In genomic region chr2:157877394-157877793, GRCm38 (mm10) we compare ENCODE assay signal across 33 mouse cellular contexts. TPM values are rescaled to one million over a fixed set of nuclear protein-coding genes. Genes with fewer than 3 reads are reported as not detected.
DNase-seq lines count a peak whose midpoint lies in the region; ATAC-seq lines count a peak whose summit lies in the region.
"Had no signal": no experiment of that assay in that cellular context is flagged by ENCODE, and none has a peak within 500 bp of the region (broad histone marks: within the 10 kb centered on the region; RNA-seq: fewer than 3 reads in every experiment).

No protein-coding gene starts in this region.

- H3K27me3 ChIP-seq in embryonic facial prominence, embryonic 13.5 days: no peaks in the 10 kb centered on the region
- no peaks in the 10 kb centered on the region for H3K27me3 ChIP-seq in embryonic facial prominence, embryonic 10.5 days (replicated peaks; ENCODE audit: low read depth, poor library complexity, severe bottlenecking)
- no peaks in the 10 kb centered on the region for H3K27me3 ChIP-seq in midbrain, embryonic 15.5 days (replicated peaks)
- H3K27me3 ChIP-seq in midbrain, embryonic 11.5 days (ENCODE audit: control insufficient read depth, insufficient read depth, low read length): no peaks in the 10 kb centered on the region
- H3K27me3 ChIP-seq in forebrain, embryonic 16.5 days (replicated peaks; ENCODE audit: control insufficient read depth, insufficient read depth, low read length): no peaks in the 10 kb centered on the region
- H3K27me3 ChIP-seq: forebrain, embryonic 12.5 days; hindbrain, embryonic 12.5 days; limb, embryonic 13.5 days; liver, embryonic 13.5 days; Patski had no signal

- DNase-seq in embryonic facial prominence, embryonic 10.5 days (ENCODE audit: low spot score): no peak
- DNase-seq in midbrain, embryonic 11.5 days (ENCODE audit: low spot score, missing footprints): no peak
- DNase-seq in adrenal gland, adult 8-10 months: peak; percentile 63
- DNase-seq in adrenal gland, postnatal 36 days: peak; percentile 70 to 74
- DNase-seq: cerebellum, adult 11-12 months; cerebellum, adult 9-11 months; embryo, embryonic 11 days; gastrocnemius, postnatal 25 days; heart, adult 18-20 months; heart, postnatal 36 days; kidney, postnatal 36 days; liver, embryonic 13.5 days; lung, adult 18-20 months; spleen, adult 18-20 months; thymus, postnatal 14 days had no signal

- H3K4me2 ChIP-seq in embryonic facial prominence, embryonic 13.5 days: no peak overlapping the region
- H3K4me2 ChIP-seq in midbrain, embryonic 15.5 days: no peak overlapping the region
- no peak overlapping the region for H3K4me2 ChIP-seq in midbrain, embryonic 11.5 days
- no peak overlapping the region for H3K4me2 ChIP-seq in forebrain, embryonic 16.5 days (ENCODE audit: low read length)
- H3K4me2 ChIP-seq: forebrain, embryonic 12.5 days; heart, embryonic 11.5 days; hindbrain, embryonic 12.5 days; limb, embryonic 13.5 days; liver, embryonic 13.5 days had no signal

- H3K9ac ChIP-seq in embryonic facial prominence, embryonic 13.5 days: 0 out of 2 replicates have a peak overlapping the region, but pooled peaks have one; percentile 27
- no peak overlapping the region for H3K9ac ChIP-seq in midbrain, embryonic 15.5 days
- no peak overlapping the region for H3K9ac ChIP-seq in midbrain, embryonic 11.5 days (ENCODE audit: low read length)
- no peak overlapping the region for H3K9ac ChIP-seq in forebrain, embryonic 16.5 days (replicated peaks; ENCODE audit: low read depth, low read length)
- H3K9ac ChIP-seq: forebrain, embryonic 12.5 days; hindbrain, embryonic 12.5 days; limb, embryonic 13.5 days; liver, embryonic 13.5 days had no signal

- H3K4me1 ChIP-seq in embryonic facial prominence, embryonic 13.5 days: 0 out of 2 replicates have a peak, but pooled peaks cover 8% of the 10 kb centered on the region
- H3K4me1 ChIP-seq in embryonic facial prominence, embryonic 10.5 days: peaks cover 22% of the 10 kb centered on the region
- peaks cover 30% of the 10 kb centered on the region for H3K4me1 ChIP-seq in midbrain, embryonic 15.5 days
- peaks cover 5% of the 10 kb centered on the region for H3K4me1 ChIP-seq in midbrain, embryonic 11.5 days (ENCODE audit: control insufficient read depth, insufficient read depth, low read length)
- peaks cover 35% of the 10 kb centered on the region for H3K4me1 ChIP-seq in forebrain, embryonic 16.5 days (replicated peaks; ENCODE audit: control insufficient read depth, insufficient read depth, low read length)
- H3K4me1 ChIP-seq: liver, embryonic 13.5 days had no signal

- no peak for ATAC-seq in embryonic facial prominence, embryonic 13.5 days (ENCODE audit: insufficient number of reproducible peaks, insufficient read depth, low FRiP score, low TSS enrichment, low read depth)
- no peak for ATAC-seq in midbrain, embryonic 15.5 days (replicated peaks)
- ATAC-seq in midbrain, embryonic 11.5 days (ENCODE audit: low FRiP score): no peak
- ATAC-seq in forebrain, embryonic 16.5 days: no peak
- no peak for ATAC-seq in erythroblast, adult 5-6 weeks (replicated peaks; ENCODE audit: low FRiP score, poor library complexity, severe bottlenecking)
- ATAC-seq: intestine, postnatal 0 days; lung, postnatal 0 days; Patski had no signal

- H3K36me3 ChIP-seq in embryonic facial prominence, embryonic 13.5 days: peaks cover 12% of the 10 kb centered on the region; the same call in 1 of the 2 replicates
- peaks cover 30% of the 10 kb centered on the region for H3K36me3 ChIP-seq in embryonic facial prominence, embryonic 10.5 days (replicated peaks)
- no peaks in the 10 kb centered on the region for H3K36me3 ChIP-seq in midbrain, embryonic 15.5 days (replicated peaks)
- H3K36me3 ChIP-seq in midbrain, embryonic 11.5 days (ENCODE audit: control insufficient read depth, insufficient read depth, low read length): no peaks in the 10 kb centered on the region; the same call in 1 of the 2 replicates
- H3K36me3 ChIP-seq in forebrain, embryonic 16.5 days (ENCODE audit: control insufficient read depth, insufficient read depth): no peaks in the 10 kb centered on the region
- H3K36me3 ChIP-seq: limb, embryonic 13.5 days; liver, embryonic 13.5 days had no signal

- no peak overlapping the region for H3K27ac ChIP-seq in embryonic facial prominence, embryonic 13.5 days
- H3K27ac ChIP-seq in embryonic facial prominence, embryonic 10.5 days (replicated peaks): no peak overlapping the region
- peak overlapping the region; percentile 23; the same call in 1 of the 2 replicates for H3K27ac ChIP-seq in midbrain, embryonic 15.5 days
- H3K27ac ChIP-seq in midbrain, embryonic 11.5 days (ENCODE audit: low read depth, low read length): no peak overlapping the region
- H3K27ac ChIP-seq in forebrain, embryonic 16.5 days (ENCODE audit: low read length): no peak overlapping the region
- H3K27ac ChIP-seq: forebrain, embryonic 12.5 days; hindbrain, embryonic 12.5 days; layer of hippocampus, adult 2 months; limb, embryonic 13.5 days; liver, embryonic 13.5 days; macrophage had no signal

- no peak overlapping the region for H3K4me3 ChIP-seq in embryonic facial prominence, embryonic 13.5 days
- H3K4me3 ChIP-seq in embryonic facial prominence, embryonic 10.5 days: no peak overlapping the region
- no peak overlapping the region for H3K4me3 ChIP-seq in midbrain, embryonic 15.5 days
- no peak overlapping the region for H3K4me3 ChIP-seq in midbrain, embryonic 11.5 days (ENCODE audit: low read depth, low read length)
- H3K4me3 ChIP-seq in forebrain, embryonic 16.5 days (replicated peaks; ENCODE audit: low read length): no peak overlapping the region
- H3K4me3 ChIP-seq: forebrain, embryonic 12.5 days; hindbrain, embryonic 12.5 days; layer of hippocampus, adult 2 months; limb, embryonic 13.5 days; liver, embryonic 13.5 days had no signal

- no peaks in the 10 kb centered on the region for H3K9me3 ChIP-seq in embryonic facial prominence, embryonic 13.5 days
- no peaks in the 10 kb centered on the region for H3K9me3 ChIP-seq in embryonic facial prominence, embryonic 10.5 days
- no peaks in the 10 kb centered on the region for H3K9me3 ChIP-seq in midbrain, embryonic 15.5 days
- no peaks in the 10 kb centered on the region for H3K9me3 ChIP-seq in midbrain, embryonic 11.5 days (ENCODE audit: control insufficient read depth, low read length)
- no peaks in the 10 kb centered on the region for H3K9me3 ChIP-seq in forebrain, embryonic 16.5 days (ENCODE audit: control insufficient read depth, low read length)
- H3K9me3 ChIP-seq: forebrain, embryonic 12.5 days; hindbrain, embryonic 12.5 days; limb, embryonic 13.5 days; liver, embryonic 13.5 days had no signal

- 90% methylated on average over 3 of the region's 3 CpGs for WGBS in embryonic facial prominence, embryonic 13.5 days
- 94% methylated on average over 3 of the region's 3 CpGs for WGBS in embryonic facial prominence, embryonic 10.5 days
- WGBS in midbrain, embryonic 15.5 days: 95% methylated on average over 3 of the region's 3 CpGs
- WGBS in midbrain, embryonic 11.5 days: 92% methylated on average over 3 of the region's 3 CpGs
- WGBS in forebrain, embryonic 16.5 days: 91% methylated on average over 3 of the region's 3 CpGs

RNA-seq across cellular contexts. Expression of gene Vstm2l, which starts 37.1 kb away (rescaled TPM):
- 0.39 and 0.49 TPM in 2 replicates for polyA plus RNA-seq in embryonic facial prominence, embryonic 13.5 days (2015; fragmentation: Nextera tagmentation; extraction: Ambion mirVana)
- 0.21 and 0.46 TPM in 2 replicates for polyA plus RNA-seq in embryonic facial prominence, embryonic 10.5 days (2016; fragmentation: Nextera tagmentation; extraction: Ambion mirVana)
- 28.3 and 33.3 TPM in 2 replicates for polyA plus RNA-seq in midbrain, embryonic 15.5 days (2015; fragmentation: Nextera tagmentation; extraction: Ambion mirVana)
- 3.4 and 3.5 TPM in 2 replicates for polyA plus RNA-seq in midbrain, embryonic 11.5 days (2014; fragmentation: Nextera tagmentation; extraction: Ambion mirVana)
- total RNA-seq in adrenal gland, adult 8-10 months (2022): 1 to 10 TPM; 1.5 to 4.5 (median 2.4) TPM
- total RNA-seq in adrenal gland, postnatal 36 days (2021): 1 to 10 TPM; 1.6 to 1.8 TPM
- 5.3 and 6.6 TPM in 2 replicates for polyA plus RNA-seq in forebrain, embryonic 16.5 days (2015; fragmentation: Nextera tagmentation; extraction: Ambion mirVana)
- total RNA-seq in erythroblast, adult 5-6 weeks (2015; ENCODE audit: low replicate concordance): not detected in 2 replicates
- not detected in 2 replicates for total RNA-seq in erythroblast, adult 5-6 weeks (2017; ENCODE audit: low replicate concordance)
- total RNA-seq: gastrocnemius, adult 18-20 months; gastrocnemius, postnatal 25 days; megakaryocyte-erythroid progenitor cell, adult 5-6 weeks; MEL; monocyte, adult 5-6 weeks had no signal
- polyA plus RNA-seq: heart, embryonic 16.5 days; limb, embryonic 13.5 days; liver, embryonic 13.5 days; lung, postnatal 0 days; macrophage; Patski had no signal

Comparison
In these comparisons a context has a peak if more than half of its experiments do, and no peak if none do; other contexts are left out.
1. DNase-seq: peak in adrenal gland, adult 8-10 months (single experiment) and adrenal gland, postnatal 36 days (2 of 2); none in embryonic facial prominence, embryonic 10.5 days (single experiment) and midbrain, embryonic 11.5 days (single experiment).